Mouse (Mus musculus) ES-Bruce4 (cell line): ENCODE measurements around the gene Gm7029.

Source experiments
- CTCF ChIP-seq: IDR thresholded peaks from one replicate; pipeline ENCODE4 v1.8.1; 2011; ENCODE audit warnings: low read depth, low read length
- EP300 ChIP-seq: IDR thresholded peaks from 2 replicates; pipeline ENCODE4 v1.6.1; 2011; ENCODE audit warnings: low read depth, low read length; ENCODE audit not compliant: insufficient read depth

- TF ChIP-seq CTCF (peak; percentile 0), EP300 (0 out of 2 replicates have a peak, but pooled peaks have one; percentile 3)
Observed at GRCm38 (mm10) chr17:33911813-33912414, 38.3 kb downstream of the Gm7029 start.
